Mouse (Mus musculus) retina, embryonic 14.5 days (tissue): Measurements from ENCODE around the gene Ifitm7.
"Not testable (repeated sequence)": the region's sequence is repeated elsewhere in the genome, so short reads cannot be mapped to it uniquely, and the experiment has no call there.

Source experiments
- DNase-seq: peaks from one replicate; pipeline ENCODE4 v3.0.0-alpha.2; 2015; ENCODE audit warnings: low spot score

Ifitm7 gene

DNA sequence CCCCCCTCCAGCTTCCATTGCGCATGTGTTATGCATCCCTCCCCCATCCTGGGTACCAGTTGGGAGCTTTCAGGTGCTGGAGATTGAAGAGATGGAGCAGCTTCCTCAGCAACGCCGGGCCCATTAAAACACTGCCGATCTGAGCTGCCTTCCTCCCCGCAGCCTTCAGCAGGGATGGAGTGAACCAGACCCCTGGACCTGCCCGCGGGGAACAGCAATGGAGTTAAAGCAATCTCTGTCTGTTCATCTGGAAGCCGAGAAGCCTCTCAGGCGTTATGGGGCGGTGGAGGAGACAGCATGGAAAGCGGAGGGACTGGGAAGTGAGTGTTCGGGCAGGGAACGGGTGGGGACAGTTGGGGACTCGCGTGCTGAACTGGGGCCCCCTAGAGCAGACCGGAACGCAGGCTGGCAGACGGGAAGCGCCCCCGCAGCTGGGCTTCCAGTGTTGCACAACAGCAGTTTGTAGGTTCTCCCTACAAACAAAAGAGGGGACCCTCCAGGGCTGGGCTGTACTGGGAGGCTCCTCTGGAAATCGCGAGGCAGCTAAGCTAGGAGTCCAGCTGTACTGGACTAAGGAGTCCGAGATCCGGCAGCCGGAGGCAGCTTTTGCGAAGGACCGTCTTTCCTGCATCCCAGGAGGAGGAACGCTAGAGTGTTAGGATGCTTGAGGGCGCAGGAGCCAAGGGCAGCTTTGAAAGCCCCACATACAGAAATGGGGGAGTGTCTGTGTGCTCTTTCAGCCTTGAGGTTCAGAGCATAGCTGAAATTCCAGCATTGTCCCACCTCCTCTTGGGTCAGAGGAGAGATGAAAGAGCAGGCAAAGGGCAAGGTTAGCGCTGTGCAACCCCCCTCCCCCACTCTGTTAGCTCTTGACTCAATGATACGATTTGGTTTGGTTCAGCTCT is at the start of gene Ifitm7, which contains the start of gene 2900011O08Rik:
TSS of gene Ifitm7 (minus strand) at position 315 of the 905 bp plus-strand sequence.
TSS of gene 2900011O08Rik (plus strand) at position 31 of the 905 bp plus-strand sequence.
- peak; percentile 62 for DNase-seq

DNA sequence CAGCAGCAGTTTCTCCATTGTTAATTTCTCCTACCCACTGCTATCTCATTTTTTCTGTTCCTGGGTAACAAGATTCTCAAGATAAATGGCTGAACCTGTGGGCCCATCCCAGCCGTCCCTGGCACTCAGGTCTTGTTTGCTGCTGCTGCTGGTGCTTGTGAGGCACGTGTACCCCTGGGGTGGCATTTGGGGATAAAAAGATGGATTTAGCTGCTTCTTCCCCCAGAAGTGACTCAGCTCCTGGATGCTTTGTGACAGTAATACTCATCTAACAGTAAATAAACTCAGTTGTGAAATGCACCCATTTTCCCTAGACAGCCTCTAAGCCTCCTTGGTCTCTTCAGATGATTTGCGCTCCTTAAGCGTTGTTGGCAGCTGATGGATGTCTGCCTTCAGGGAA is 46.4 kb upstream of the Ifitm7 start:
- DNase-seq: no peak

DNA sequence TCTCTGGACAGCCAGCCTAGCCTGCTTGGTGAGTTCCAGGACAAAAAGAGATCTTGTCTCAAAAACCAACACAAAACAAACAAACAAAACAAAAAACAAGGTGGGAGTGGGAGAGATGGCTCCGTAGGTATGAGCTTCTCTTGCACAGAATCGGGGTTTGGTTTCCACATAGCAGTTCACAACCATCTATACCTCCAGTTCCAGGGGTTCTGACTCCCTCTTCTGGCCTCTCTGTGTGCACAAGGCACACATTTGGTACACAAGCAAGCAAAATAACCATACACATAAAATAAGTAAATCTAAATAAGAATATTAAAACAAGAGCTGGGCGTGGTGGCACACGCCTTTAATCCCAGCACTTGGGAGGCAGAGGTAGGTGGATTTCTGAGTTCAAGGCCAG is 44.0 kb upstream of the Ifitm7 start:
- DNase-seq: no peak

DNA sequence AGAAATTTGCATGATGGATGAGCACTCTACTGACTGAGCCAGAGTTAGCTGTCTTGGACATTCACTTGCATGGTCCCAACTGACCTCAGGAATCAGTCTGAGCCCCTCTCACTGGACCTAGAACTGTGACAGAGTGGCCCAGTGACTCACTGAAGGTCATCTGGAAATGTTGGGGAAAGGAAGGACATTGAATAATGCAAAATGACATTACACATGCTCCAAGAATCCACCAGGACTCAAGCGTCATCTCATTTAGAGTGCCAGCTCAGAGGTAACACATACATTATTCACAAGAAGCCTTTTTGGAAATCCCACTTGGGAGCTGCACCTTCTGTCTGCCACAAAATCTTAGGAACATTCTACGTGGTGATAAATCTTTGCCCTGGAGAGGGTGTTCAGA is 43.2 kb upstream of the Ifitm7 start:
- DNase-seq: no peak

DNA sequence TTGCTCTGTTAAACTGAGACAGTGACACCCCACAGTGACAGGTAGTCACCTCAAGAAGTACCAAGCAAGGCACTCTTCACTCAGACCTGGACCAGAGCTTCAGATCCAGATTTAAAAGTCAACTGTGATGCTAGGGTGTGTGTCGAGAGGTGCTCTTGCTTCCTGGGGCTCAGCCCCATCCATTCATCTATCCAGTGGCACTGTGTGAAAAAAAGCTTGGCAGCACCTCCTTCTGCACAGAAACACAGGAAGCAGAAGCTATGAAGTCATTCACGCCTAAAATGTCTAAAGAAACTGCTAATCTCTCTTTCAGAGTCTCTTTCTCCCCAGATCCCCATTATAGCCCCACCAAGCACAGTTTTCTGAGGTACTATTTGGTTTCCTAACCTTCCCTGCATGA is 42.4 kb upstream of the Ifitm7 start:
- DNase-seq: no peak

DNA sequence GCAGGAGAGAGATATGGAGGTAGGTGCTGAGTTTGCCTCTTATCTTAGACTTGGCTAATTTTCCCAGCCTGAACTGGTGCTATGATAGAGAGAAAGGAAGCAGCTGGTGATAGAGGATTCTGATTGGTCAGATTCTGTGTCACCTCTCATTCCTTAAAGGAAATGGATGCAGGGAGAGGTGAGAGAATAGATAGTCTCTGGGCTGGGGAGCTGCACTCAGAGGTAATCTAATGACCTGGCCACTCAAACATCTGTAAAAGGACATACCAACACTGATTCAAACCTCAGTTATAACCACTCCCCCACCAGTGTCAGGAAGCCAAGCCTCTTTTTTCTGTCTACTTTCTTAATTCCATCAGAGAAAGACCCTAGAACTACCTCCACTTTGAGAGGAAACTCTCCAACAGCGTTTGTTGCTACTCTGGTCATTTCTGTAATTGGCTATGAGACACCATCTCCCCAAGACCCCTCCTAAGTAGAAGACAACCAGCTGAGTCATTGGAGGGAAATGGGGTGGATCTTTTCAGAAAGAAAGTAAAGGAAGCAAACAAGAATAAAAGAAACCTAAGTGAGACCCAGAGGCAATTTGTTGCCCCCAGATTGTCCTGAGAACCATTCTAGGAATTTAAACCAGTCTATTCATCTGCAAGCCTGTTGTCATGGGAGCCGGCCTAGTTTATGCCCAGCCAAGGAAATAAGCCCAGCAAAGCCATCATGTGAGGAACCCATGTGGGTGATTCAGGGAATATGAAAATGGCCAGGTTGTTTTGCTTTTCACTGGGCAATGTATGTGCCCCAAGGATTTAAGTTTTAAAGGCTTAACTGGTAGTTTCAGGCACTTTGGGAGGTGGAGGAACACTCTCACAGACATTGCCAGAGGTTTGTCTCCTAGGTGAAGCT is 38.7 kb upstream of the Ifitm7 start:
- peak; percentile 9 for DNase-seq

DNA sequence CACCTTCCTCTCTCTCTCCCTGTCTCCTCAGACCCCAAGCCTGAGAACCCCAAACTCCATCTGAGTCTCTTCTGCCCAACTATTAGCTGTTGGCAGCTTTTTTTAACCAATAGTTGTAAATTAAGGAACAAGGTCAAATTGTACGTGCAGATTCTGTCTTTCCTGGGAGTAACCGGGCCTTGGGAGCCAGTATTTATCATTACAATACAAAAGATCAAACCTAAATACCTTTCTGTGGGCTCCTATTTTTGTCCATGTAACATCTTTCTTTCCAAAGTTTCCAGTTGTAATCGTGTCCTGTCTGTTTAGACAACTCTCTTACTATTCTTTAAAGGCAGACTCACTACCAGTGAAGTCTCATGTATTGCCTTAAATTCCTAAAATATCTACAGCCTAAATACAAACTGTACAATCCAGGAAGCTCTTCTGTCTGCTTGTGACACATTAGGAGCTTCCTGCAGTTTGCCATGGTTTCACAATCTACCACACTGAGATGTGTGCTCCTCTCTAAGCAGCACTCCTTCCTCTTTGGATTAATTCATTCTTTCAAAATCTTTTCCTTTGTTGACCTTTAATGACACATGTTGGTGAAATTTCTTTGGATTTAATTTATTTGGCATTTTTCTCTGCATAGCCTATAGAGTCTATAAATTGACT is 34.6 kb upstream of the Ifitm7 start:
- DNase-seq: no peak

DNA sequence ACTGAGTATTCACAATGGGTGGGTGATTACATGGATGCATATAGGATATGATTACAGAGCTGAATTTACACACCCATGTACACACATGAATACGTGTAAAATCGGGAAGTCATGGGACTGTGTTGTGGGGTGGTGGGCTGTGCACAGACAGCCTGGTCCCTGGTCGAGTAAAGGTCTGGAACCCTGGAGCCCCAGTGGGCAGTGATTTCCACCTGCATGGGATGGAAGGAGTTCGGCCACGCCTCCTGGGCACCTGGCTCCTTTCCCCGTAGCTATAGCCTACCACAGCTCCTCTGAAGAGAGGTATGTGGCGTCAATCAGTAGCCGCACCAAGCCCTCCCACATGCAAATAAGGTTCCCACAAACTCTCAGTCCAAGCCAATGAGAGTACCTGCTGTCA is 30.6 kb upstream of the Ifitm7 start:
- DNase-seq: no peak

DNA sequence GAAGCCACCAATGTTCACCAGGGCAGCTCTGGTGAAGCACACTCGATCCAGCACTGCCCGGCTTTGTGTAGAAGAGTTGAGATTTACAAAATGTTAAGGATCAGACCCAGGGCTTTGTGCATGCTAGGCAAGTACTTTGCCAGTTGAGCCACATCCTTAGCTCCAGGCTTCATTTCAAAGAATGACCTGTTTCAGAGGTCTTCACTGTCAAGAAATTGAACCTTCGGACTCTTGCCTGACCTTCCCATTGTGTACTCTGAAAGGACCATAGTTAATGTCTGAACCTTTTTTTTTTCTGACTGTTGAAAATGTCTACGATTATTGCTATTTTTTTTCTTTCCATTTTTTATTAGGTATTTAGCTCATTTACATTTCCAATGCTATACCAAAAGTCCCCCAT is 23.3 kb upstream of the Ifitm7 start:
- no peak for DNase-seq

DNA sequence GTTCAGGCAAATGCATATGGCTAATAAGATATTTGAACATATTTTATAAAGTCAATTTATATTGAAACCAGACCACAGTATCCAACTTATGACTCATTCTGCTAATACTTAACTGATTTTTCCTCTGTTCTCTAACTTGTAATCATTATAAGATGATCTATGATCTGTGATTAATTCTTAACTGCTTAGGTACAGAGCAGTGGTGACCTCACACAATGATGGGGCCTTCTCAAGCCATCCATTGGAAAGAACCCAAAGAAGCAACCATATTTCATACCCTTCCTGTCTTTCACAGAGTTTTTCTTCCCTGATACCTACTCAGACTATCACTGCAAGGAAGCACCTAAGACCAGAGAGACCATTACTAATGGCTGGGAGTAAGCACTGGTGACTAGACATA is 22.0 kb upstream of the Ifitm7 start:
- no peak for DNase-seq

DNA sequence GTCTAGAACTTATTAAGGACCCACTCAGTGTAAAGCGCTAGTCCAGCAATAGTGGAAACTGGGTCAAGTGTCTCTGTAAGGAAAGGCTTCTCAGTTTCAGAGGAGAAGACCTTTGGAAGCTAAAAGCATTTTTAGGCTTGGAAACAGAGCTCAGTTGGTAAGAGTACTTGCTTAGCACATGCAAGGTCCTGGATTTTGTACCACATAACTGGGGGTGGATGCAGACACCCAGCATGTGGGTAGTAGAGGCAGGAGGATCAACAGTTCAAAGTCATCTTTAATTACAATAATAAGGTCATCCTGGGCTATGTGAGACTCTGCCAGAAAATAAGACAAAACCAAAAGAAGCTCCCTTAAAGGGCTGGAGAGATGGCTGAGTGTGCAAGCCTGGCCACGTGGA is 21.4 kb upstream of the Ifitm7 start:
- DNase-seq: no peak

DNA sequence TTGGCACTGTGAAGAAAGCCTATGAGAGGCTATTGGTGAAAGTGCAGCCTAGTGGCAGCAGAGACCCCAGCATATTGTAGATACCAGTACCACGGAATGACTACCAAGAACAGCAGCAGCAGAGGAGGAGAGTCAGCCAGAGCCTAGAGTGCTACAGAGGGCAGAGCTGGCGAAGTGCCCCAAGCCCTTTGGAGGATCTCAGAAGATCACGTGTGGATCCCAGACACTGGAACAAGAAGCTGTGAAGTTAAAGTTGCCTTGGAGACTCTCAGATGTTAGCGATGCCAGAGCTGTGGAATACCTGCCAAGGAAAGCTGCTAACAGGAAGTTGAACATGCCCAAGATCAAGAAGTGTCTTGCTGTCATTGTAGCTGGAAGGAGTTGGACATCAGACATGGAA is 18.6 kb upstream of the Ifitm7 start:
- no peak for DNase-seq

DNA sequence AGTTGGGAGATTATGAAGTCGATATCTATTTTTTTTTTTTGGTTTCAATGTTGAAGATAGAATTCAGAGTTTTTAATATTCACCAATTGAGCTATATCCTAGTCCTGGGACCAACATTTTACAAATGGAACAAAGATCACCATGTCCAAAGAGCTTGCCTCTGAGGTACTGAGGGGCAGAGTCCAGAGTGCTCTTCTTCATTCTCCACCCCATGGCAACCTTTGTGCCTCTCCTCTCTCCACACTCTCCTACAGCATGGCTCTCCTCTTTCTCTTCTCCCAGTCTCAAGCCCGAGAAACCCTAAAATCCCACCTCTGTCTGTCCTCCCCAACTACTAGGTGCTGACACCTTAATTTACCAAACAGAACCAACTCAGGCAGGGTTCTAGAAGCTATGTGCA is 18.0 kb upstream of the Ifitm7 start:
- no peak for DNase-seq

DNA sequence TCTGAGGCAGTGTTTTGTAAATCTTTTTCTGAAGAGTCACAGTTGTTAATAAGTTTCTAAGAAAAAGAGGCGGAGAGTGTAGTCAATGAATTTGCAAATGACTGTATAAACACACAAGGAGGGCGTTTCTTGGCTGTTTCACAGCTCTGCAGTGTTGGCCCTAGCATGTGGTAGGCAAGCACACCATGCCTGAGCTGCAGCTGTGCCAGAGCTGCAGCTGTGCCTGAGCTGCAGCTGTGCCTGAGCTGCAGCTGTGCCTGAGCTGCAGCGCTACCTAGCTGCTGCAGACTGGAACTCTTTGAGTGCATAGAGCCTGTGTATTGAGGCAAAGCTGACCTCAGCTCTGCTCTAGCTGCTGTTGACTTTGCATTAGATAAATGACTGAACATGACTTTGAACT is 17.5 kb upstream of the Ifitm7 start:
- peak; percentile 12 for DNase-seq

DNA sequence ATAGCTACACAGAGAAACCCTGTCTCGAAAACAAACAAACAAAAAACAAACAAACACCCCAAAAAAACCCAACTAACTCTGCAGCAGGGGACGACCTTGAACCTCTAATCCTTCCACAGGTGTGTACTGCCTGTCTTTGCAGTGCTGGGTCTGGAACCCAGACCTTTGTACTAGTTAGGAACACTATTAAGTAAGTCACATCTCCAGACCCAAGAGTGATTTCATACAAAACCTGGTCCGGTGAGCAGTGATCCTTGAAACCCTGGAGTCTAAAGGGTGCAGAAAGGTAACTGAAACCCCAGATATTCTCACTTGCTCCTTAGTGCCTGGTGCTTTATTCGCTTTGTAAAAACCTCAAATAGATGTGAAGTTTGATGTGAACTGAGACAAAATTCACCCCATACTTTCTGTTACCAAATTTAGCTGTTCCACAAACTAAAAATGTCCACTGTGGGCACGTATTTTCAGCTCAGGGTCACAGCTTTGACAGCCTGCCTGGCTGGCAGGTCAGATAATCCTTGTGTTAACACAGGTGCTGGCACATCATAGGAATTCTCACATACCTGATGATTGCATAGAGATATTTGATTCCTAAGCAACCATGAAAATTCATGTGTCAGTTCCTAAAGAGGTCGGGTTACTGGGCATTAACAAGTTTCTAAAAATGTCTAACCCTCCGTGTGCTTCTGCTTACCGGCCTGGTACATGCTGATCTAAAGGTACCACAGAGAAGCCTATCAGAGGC is 16.9 kb upstream of the Ifitm7 start:
- no peak for DNase-seq

DNA sequence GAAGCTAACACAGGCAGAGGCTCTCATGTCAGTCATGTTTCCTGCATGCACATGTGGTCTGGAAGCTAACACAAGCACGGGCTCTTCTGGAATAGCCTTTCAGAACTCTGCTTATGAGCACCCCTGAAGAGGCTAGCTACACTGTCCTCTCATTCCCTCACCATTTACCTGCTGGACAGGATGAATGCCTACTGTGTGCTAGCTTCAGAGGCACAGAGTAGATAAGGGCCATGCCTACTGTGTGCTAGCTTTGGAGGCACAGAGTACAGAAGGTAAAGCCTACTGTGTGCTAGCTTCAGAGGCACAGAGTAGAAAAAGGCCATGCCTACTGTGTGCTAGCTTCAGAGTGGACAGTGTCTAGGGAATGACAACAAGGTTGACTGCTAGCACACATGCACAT is 7.8 kb upstream of the Ifitm7 start:
- no peak for DNase-seq

DNA sequence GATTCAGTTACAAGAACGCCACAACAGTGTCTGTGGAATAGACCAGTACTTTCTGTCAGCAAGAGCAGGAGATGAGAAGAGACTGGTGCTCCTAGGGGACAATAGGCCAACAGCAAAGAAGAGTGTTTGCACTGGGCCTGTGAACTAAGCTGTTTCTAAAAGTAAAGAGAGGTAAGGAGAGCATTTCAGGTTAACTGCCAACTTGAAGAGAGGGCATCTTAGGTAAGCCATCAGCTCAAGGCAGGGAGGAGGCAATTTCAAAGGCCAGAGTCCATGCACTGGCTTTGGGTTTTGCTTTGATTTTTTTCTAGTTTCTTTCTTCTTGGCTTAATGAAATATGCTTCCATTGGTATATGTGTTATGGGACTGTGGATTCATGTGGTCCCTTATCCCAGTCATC is 7.4 kb upstream of the Ifitm7 start:
- DNase-seq: no peak

DNA sequence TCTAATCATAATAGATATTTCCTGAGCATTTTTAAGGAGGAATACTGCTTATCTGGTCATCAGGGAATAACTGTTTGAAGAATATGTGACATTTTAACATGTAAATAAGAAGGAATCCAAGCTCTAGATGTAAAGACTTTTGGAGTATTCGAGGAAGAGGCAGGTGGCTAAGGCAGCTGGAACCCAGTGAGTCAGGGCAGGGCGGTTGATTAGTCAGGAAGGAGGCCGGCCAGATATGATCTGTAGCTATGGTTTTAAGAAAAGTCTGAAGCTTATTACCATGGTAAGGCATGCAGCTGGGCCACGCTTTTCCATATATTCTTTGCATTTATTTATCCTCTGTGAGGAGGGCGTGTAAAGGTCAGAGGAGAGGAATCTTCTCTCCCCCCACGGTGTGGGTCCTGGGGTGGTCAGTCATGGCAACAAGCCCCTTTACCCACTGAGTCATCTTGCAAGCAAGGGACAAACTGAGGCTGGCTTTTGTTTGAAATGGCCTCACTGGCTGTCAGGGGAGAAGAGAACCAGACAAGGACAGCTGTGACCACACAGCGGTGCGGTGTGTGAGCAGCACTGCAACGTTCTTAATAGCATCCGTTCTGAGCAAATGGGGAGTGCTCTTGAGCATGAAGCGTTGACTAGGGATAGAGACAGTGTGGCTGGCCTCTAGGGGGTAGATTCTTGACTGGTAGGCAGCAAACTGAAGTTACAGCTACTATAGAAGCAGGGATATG is 6.0 kb upstream of the Ifitm7 start:
- no peak for DNase-seq

DNA sequence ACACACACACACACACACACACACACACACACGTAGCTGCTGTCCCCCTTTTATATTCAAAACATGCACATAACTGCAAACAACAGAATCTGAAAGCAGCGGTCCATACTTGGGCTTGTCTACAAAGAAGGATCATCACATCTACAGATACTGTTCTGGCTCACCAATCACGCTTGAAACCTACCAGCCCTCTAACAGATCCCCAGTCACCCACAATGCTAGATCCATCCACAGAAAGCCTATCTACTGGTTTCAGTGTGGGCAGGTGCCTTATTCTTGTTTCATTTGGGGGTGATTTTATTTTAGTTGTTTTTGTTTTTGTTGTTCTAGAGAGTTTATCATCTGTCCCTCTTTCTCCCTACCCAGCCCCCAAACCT is 503 bp downstream of the Ifitm7 start:
- DNase-seq: no peak

DNA sequence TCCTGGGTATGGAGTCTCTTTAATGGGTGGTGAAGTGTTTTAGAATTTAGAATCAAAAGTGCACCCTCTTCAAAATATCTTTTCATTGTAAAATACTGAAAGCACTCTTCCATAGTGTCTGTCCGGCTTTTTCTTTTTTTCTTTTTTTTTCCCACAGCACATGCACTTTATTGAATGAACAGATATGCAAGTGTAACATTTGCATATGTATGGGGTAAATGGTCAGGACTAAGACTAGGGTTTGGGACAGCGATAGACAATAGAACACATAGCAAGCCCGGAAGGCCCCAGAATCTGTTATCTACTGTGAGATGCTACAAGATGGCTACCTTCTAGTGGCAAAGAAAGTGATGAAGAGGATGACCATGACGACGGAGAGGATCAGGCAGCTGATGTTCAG is 3.5 kb downstream of the Ifitm7 start:
- DNase-seq: no peak

DNA sequence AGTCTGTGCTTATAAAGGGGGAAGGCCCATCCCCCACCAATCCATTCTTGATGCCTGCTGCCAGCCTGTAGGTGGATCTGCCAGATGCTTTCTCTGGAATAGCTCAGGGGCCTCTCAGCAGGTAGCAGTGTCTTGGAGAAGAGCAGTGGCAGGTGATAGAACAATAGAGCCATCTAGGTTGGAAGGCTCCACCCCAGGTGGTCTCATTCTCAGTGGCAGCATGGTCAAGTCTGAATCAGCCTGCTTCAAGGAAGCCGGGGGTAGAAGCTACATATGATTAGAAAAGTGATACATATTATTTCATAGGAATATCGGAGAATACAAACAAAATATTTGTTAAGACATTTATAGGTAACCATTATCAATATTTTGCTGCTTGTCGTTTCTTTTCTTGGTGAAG is 5.0 kb downstream of the Ifitm7 start:
- not testable (repeated sequence) for DNase-seq
